Mouse (Mus musculus) stomach, embryonic 15.5 days (tissue): ENCODE data around the gene Selp. TPM values are rescaled to one million over a fixed set of nuclear protein-coding genes. Genes with fewer than 3 reads are reported as not detected.

Source experiments
- ATAC-seq: fragments of 200-750 bp; cut with Nextera tagmentation; 2 replicates; pipeline ENCODE4 v1.8.0; 2017; ENCODE audit warnings: low read depth, moderate number of reproducible peaks, moderate TSS enrichment; ENCODE audit not compliant: insufficient read depth, low FRiP score
- H3K27ac ChIP-seq: fragments of 300-500 bp; sonication (generic); 2 replicates; pipeline ENCODE4 v1.5.1; 2015; ENCODE audit warnings: mild to moderate bottlenecking, inconsistent platforms
- H3K27me3 ChIP-seq: fragments of 300-500 bp; sonication (generic); replicated peaks from 2 replicates; pipeline ENCODE4 v1.6.1; 2015; ENCODE audit warnings: inconsistent platforms
- H3K36me3 ChIP-seq: fragments of 300-500 bp; sonication (generic); 2 replicates; pipeline ENCODE4 v1.6.1; 2015; ENCODE audit warnings: inconsistent platforms
- H3K4me1 ChIP-seq: fragments of 300-500 bp; sonication (generic); 2 replicates; pipeline ENCODE4 v1.6.1; 2015; ENCODE audit warnings: inconsistent platforms
- H3K4me2 ChIP-seq: fragments of 300-500 bp; sonication (generic); 2 replicates; pipeline ENCODE4 v1.6.1; 2015; ENCODE audit warnings: mild to moderate bottlenecking, inconsistent platforms
- H3K4me3 ChIP-seq: fragments of 300-500 bp; sonication (generic); replicated peaks from 2 replicates; pipeline ENCODE4 v1.5.1; 2015; ENCODE audit warnings: inconsistent platforms
- H3K9ac ChIP-seq: fragments of 300-500 bp; sonication (generic); 2 replicates; pipeline ENCODE4 v1.6.1; 2015; ENCODE audit warnings: inconsistent platforms
- H3K9me3 ChIP-seq: fragments of 300-500 bp; sonication (generic); 2 replicates; pipeline ENCODE4 v1.6.1; 2016; ENCODE audit warnings: inconsistent platforms
- WGBS: fragments of 180-500 bp; shearing (Covaris S2); methylation state at CpG from one replicate; pipeline ENCODE4 v1.1.7; 2015; 5-methylcytosine and 5-hydroxymethylcytosine counted together
- polyA plus RNA-seq: library from polyadenylated mRNA; unstranded; fragments of >200 nt; fragmentation: Nextera tagmentation; extraction: Ambion mirVana; gene quantifications from 2 replicates; pipeline ENCODE4 v1.2.1, GENCODE M21; 2015

Selp gene
- polyA plus RNA-seq = 0.18 and 0.58 TPM in 2 replicates

DNA sequence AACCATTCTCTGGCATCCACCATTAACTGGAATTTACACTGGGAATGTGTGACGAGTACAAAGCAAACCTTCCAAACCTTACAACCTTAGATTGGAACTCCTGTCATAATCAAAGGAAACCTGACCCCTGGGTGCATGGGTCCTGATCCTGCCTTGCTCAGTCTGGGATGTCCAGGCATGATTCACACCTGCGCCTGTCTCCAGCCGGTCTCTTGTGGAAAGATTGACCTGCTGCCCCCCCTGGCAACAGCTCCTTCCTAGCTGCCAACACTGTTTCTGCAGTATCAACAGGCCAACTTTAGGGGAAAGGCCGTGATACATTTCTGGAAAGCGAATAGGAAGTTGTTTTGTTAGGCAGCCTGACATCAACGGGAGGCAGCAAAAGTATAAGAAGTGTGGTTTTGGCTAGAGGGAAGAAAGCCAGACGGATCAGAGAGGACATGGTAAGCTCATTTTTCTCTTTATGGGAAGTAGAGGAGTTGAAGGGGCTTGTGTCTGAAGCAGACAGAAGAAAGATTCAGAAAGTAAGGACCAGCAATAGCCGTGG lies at the start of gene Selp:
Gene Selp, plus strand, starts transcription at position 318 of the 547 bp plus-strand sequence.
- Histone ChIP-seq H3K4me2 (no peak within 1 kb of the TSS), H3K9ac (no peak within 1 kb of the TSS), H3K9me3 (no peaks in the 10 kb centered on the region), H3K4me3 (no peak within 1 kb of the TSS), H3K27me3 (no peaks in the 10 kb centered on the region), H3K27ac (no peak within 1 kb of the TSS), H3K36me3 (no peaks in the 10 kb centered on the region), H3K4me1 (no peaks in the 10 kb centered on the region)
- ATAC-seq = no peak
- 56% methylated on average over 8 of the region's 8 CpGs for WGBS

DNA sequence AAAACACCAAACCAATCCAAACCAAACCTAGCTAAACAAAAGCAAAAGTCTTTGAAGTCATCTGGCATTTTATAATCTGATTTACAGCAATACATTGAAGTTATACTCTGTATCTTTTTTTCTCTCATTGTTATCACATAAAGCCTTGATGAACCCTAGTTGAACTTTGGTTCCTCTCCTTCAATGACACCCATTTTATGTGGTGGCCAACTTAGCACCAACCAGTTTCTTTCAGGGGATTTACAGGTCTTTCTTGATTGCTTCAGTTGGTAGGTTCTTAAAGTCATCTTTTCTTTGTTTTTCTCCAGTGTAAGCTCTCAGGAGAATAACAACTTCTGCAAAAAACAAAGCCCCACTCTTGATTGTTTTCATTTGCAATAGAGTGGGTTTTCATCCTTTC lies 45.8 kb upstream of the Selp start:
- H3K4me3 ChIP-seq = no peak overlapping the region
- H3K4me2 ChIP-seq = no peak overlapping the region
- no peak for ATAC-seq
- H3K36me3 ChIP-seq = no peaks in the 10 kb centered on the region
- no peaks in the 10 kb centered on the region for H3K27me3 ChIP-seq
- no peaks in the 10 kb centered on the region for H3K4me1 ChIP-seq
- H3K9ac ChIP-seq = no peak overlapping the region
- no peaks in the 10 kb centered on the region for H3K9me3 ChIP-seq
- no peak overlapping the region for H3K27ac ChIP-seq

DNA sequence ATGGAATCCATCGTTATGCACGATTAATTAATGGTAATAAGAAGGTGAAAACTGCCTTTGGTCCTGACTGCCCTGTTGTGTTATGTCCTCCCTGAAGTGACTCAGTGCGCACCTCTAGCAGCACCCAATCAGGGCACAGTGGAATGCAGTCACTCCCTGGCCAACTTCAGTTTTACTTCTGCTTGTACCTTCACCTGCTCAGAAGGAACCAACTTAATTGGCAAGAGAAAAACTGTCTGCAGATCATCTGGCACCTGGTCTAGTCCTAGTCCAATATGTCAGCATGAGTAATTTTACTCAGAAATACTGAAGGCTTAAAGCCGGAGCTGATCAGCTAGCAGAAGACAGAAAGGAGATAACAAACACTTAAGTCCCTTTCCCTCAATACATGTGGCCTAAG lies 44.6 kb upstream of the Selp start:
- 78% methylated on average over 4 of the region's 4 CpGs for WGBS

DNA sequence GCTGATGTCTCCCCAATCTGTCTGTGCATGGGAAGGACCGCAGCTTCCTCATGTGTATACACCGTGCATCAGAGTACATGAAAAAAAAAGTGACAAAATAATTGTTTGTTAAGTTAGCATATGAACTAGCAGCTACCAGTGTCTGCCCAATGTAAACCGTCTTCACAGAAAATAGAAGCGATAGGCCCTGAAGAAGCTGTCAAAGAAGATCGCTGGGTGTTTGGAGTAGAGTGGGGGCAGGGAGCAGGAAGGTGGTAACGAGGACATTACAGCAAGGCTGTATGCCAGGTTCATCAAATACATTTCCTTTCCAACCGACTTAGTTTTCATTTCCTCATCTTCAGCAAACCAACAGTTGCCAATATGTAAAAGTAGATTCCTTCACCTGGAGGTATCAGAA lies 44.0 kb upstream of the Selp start:
- ATAC-seq = no peak
- Histone ChIP-seq H3K9me3 (no peaks in the 10 kb centered on the region), H3K36me3 (no peaks in the 10 kb centered on the region), H3K4me3 (no peak overlapping the region), H3K4me2 (no peak overlapping the region), H3K9ac (no peak overlapping the region), H3K27me3 (no peaks in the 10 kb centered on the region), H3K27ac (no peak overlapping the region), H3K4me1 (no peaks in the 10 kb centered on the region)
- WGBS = 72% methylated on average over 7 of the region's 7 CpGs

More for the DNA sequence above, 44.6 kb upstream of the Selp start:
- Histone ChIP-seq H3K4me1 (no peaks in the 10 kb centered on the region), H3K27ac (no peak overlapping the region), H3K36me3 (no peaks in the 10 kb centered on the region), H3K4me2 (no peak overlapping the region), H3K9me3 (no peaks in the 10 kb centered on the region), H3K27me3 (no peaks in the 10 kb centered on the region), H3K4me3 (no peak overlapping the region), H3K9ac (no peak overlapping the region)
- no peak for ATAC-seq

DNA sequence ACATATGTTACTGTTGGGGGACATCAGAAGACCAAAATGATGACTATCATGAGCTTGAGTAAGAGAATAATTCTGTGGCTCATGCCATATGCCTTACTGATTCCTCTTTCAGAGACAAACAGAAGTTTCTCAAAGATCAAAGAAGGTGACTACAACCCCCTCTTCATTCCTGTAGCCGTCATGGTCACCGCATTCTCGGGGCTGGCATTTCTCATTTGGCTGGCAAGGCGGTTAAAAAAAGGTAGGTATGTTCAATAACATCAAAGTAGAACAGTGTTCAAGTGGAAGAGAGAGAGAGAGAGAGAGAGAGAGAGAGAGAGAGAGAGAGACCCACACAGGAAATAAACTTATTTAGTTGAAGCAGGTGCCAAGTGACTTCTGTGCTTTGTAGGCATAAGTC lies 43.1 kb upstream of the Selp start:
- H3K9me3 ChIP-seq = no peaks in the 10 kb centered on the region
- no peak overlapping the region for H3K27ac ChIP-seq
- H3K4me3 ChIP-seq = no peak overlapping the region
- H3K4me1 ChIP-seq = no peaks in the 10 kb centered on the region
- no peak overlapping the region for H3K9ac ChIP-seq
- H3K4me2 ChIP-seq = no peak overlapping the region
- no peaks in the 10 kb centered on the region for H3K27me3 ChIP-seq
- 88% methylated on average over 4 of the region's 4 CpGs for WGBS
- H3K36me3 ChIP-seq = no peaks in the 10 kb centered on the region
- ATAC-seq = no peak

DNA sequence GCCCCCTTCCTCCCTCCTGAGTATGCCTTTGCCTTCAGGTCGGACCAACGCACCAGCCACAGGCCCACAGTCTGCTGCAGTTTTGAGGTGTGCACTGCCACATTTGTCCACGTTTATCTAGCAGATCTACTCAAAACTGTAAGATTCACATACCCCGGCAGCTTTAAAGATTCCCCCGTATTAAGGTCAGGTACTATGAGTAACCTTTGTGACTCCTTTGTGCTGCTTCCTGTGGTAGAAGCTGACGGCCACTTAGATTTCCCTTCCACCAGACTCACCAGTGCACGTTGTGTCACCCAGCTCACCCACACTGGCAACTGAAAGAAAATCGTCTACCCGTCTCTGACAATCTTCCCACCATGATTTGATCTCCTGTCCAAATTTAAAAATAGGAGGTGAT lies 42.0 kb upstream of the Selp start:
- no peaks in the 10 kb centered on the region for H3K9me3 ChIP-seq
- ATAC-seq = no peak
- H3K4me2 ChIP-seq = no peak overlapping the region
- H3K27ac ChIP-seq = no peak overlapping the region
- H3K36me3 ChIP-seq = no peaks in the 10 kb centered on the region
- H3K27me3 ChIP-seq = no peaks in the 10 kb centered on the region
- 80% methylated on average over 9 of the region's 9 CpGs for WGBS
- no peak overlapping the region for H3K4me3 ChIP-seq
- H3K9ac ChIP-seq = no peak overlapping the region
- H3K4me1 ChIP-seq = no peaks in the 10 kb centered on the region

DNA sequence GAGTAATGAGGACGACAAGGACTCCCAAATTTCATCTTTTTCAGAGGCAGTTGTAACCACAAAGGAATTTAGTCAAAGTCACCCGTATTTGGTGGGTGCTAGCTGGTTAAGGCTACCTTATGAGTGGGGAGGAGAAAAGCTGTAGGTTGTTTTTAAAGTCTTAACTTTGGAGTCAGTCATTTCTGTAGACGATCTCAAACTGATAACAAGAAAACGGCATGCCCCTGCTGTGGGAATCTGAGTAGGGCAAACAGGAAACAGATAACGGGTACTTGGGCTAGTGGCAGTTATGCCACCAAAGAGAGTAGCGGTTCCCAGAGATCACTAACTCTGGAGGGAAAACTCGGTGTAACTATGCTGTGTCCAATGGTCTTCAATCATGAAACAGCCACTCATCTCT lies 41.3 kb upstream of the Selp start:
- H3K27ac ChIP-seq = no peak overlapping the region
- H3K4me1 ChIP-seq = no peaks in the 10 kb centered on the region
- no peak overlapping the region for H3K4me2 ChIP-seq
- H3K27me3 ChIP-seq = no peaks in the 10 kb centered on the region
- 76% methylated on average over 7 of the region's 7 CpGs for WGBS
- no peaks in the 10 kb centered on the region for H3K9me3 ChIP-seq
- H3K36me3 ChIP-seq = no peaks in the 10 kb centered on the region
- no peak overlapping the region for H3K9ac ChIP-seq
- H3K4me3 ChIP-seq = no peak overlapping the region
- no peak for ATAC-seq

DNA sequence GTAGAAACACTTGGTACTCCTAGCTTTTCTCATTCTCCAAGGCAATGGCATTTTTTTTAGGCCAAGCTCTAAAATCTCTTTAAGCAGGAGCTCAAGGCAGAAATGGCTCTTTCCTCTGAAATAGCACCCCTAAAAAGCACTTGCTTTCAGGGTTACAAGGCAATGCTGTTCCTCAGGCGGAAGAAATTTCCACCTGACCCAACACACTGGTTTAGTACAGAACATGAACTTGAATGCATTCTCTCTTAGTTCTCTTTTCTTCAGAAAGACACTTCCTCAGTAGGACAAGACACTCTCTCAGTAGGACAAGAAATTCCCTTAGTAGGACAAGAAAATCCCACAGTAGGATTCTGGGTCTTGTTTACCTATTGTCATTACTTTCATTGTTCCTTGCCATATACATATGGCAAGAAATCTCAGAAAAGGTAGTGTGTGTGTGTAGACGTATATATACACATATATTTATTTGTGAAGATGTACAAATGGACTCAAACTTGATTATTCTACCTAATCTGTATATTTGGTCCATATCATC lies 40.4 kb upstream of the Selp start:
- no peaks in the 10 kb centered on the region for H3K27me3 ChIP-seq
- WGBS = 80% methylated on average over 2 of the region's 2 CpGs
- no peaks in the 10 kb centered on the region for H3K4me1 ChIP-seq
- no peaks in the 10 kb centered on the region for H3K36me3 ChIP-seq
- no peak overlapping the region for H3K4me3 ChIP-seq
- no peak overlapping the region for H3K9ac ChIP-seq
- ATAC-seq = no peak
- H3K27ac ChIP-seq = no peak overlapping the region
- H3K4me2 ChIP-seq = no peak overlapping the region
- no peaks in the 10 kb centered on the region for H3K9me3 ChIP-seq

DNA sequence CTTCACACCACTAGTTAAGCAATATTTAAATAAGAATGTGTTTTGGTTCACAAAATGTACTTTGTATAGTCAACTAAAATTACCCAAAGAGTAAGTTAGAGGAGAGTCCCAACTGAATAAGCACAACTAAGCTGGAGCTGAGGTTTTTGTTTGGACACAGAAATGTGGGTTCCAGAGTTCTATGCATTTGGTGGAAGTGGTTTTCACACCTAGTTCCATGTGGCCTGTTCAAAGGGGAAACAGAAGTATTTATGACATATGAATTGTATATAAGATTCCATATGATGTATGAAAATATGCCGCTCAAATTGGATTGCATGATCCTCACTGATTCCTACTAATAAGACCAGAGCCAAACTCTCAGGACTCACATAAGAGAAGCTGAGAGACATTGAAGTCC lies 39.6 kb upstream of the Selp start:
- Histone ChIP-seq H3K4me1 (no peaks in the 10 kb centered on the region), H3K27me3 (no peaks in the 10 kb centered on the region), H3K4me2 (no peak overlapping the region), H3K27ac (no peak overlapping the region), H3K9me3 (no peaks in the 10 kb centered on the region), H3K36me3 (no peaks in the 10 kb centered on the region), H3K9ac (no peak overlapping the region), H3K4me3 (no peak overlapping the region)
- no peak for ATAC-seq
- 96% methylated on average over 1 of the region's 1 CpGs for WGBS

DNA sequence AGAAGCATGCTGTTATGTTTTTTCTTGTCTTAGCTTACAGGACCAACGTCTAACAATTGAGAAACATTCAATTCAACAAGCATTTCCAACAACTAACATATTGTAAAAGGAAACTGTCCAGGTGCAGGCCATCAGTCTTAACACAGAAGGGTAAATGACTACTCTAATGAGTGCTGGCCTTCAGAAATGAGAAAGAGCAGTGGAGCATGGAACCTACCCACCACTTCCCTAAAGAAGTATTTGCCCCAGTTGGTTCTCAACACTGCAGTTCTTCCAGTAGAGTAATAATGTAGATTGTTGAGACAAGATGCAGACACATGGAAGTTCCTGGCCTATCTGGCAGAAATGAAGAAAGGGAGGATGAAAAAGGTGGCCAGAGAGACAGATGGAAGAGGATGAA lies 38.6 kb upstream of the Selp start:
- no peaks in the 10 kb centered on the region for H3K36me3 ChIP-seq
- H3K27ac ChIP-seq = no peak overlapping the region
- no peak overlapping the region for H3K9ac ChIP-seq
- ATAC-seq = no peak
- H3K4me1 ChIP-seq = no peaks in the 10 kb centered on the region
- H3K27me3 ChIP-seq = no peaks in the 10 kb centered on the region
- no peaks in the 10 kb centered on the region for H3K9me3 ChIP-seq
- WGBS = 41% methylated on average over 1 of the region's 1 CpGs
- H3K4me2 ChIP-seq = no peak overlapping the region
- no peak overlapping the region for H3K4me3 ChIP-seq

DNA sequence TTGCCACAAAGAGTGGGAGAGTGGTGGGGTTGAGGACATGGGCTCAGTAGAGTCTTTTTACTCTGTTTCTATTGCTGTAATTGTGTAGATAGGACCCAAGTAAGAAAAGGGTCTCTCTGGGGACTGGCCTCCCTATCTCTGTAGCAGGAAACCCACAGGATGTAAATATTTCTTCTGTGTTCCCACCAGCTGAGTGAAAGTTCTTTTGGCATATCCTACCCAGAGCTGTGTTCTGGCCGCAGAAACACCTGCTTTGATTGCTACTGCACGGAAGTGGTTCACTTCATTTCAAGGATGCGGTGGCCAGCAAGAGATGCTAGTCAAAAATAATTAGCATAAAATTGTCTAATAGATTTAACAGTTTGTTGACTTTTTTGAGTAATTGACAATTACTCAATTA lies 38.0 kb upstream of the Selp start:
- Histone ChIP-seq H3K9ac (no peak overlapping the region), H3K4me2 (no peak overlapping the region), H3K9me3 (no peaks in the 10 kb centered on the region), H3K36me3 (no peaks in the 10 kb centered on the region), H3K4me1 (no peaks in the 10 kb centered on the region), H3K4me3 (no peak overlapping the region), H3K27me3 (no peaks in the 10 kb centered on the region), H3K27ac (no peak overlapping the region)
- ATAC-seq = no peak
- 79% methylated on average over 3 of the region's 3 CpGs for WGBS

DNA sequence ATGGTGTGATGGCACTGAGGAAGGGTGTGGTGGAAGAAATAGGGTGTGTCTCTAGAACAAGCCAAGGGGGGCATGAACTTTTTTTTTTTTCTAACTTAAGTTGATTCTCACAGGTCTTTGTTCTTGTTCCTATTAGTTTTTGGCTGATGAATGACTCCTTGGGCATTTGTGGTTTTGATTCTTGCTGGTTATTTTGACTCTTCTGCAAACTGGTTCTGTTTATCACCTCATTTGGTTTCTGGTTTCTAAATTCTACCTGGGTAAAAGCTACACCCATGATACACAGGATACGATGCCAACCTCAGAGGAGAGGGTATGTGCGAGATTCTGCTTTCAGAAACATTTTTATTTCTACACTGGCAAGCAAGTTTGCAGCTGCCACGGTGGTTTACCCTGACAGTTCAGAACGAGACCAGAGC lies 36.7 kb upstream of the Selp start:
- 85% methylated on average over 4 of the region's 4 CpGs for WGBS

DNA sequence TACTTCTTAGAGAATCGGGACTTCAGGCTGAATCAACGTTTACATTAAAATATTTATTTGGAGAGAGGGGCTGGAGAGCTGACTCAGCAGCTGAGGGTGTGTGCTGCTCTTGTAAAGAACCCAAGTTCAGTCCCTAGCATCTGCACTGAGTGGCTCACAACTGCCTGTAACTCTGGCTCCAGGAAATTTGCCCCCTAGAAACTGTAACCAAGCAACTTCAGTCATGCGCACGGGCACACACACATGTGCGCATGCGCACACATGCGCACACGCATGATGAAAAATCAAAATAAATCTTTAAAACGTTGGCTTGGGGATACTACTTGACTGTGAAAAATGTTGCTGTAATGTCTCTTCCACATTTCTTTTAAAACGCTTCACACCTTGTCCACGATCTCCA lies 36.0 kb upstream of the Selp start:
- H3K4me3 ChIP-seq = no peak overlapping the region
- no peaks in the 10 kb centered on the region for H3K4me1 ChIP-seq
- H3K36me3 ChIP-seq = no peaks in the 10 kb centered on the region
- no peak overlapping the region for H3K4me2 ChIP-seq
- no peak for ATAC-seq
- H3K27me3 ChIP-seq = no peaks in the 10 kb centered on the region
- no peaks in the 10 kb centered on the region for H3K9me3 ChIP-seq
- no peak overlapping the region for H3K9ac ChIP-seq
- H3K27ac ChIP-seq = no peak overlapping the region
- WGBS = 77% methylated on average over 11 of the region's 11 CpGs

More for the DNA sequence above, 36.7 kb upstream of the Selp start:
- no peak overlapping the region for H3K27ac ChIP-seq
- H3K4me3 ChIP-seq = no peak overlapping the region
- H3K4me2 ChIP-seq = no peak overlapping the region
- no peaks in the 10 kb centered on the region for H3K27me3 ChIP-seq
- no peak overlapping the region for H3K9ac ChIP-seq
- no peaks in the 10 kb centered on the region for H3K36me3 ChIP-seq
- H3K4me1 ChIP-seq = no peaks in the 10 kb centered on the region
- H3K9me3 ChIP-seq = no peaks in the 10 kb centered on the region
- no peak for ATAC-seq
